Mouse (Mus musculus): ENCODE measurements around the gene Gm27027. TPM values are rescaled to one million over a fixed set of nuclear protein-coding genes. Genes with fewer than 3 reads are reported as not detected.

Gene Gm27027
- polyA plus RNA-seq, 1 experiment from 2014 or later = not detected

GRCm38 (mm10) chr2:93953726-93954125 is 42.4 kb downstream of the Gm27027 start:
- peaks cover 55% of the 10 kb centered on the region for H3K27me3 ChIP-seq
- WGBS = 84% methylated on average over 9 of the region's 9 CpGs
- no peak overlapping the region for H3K27ac ChIP-seq
- no peaks in the 10 kb centered on the region for H3K36me3 ChIP-seq
- peaks cover 37% of the 10 kb centered on the region for H3K4me1 ChIP-seq (replicated peaks)
- H3K4me3 ChIP-seq (replicated peaks) = no peak overlapping the region
- no peak overlapping the region for H3K4me2 ChIP-seq (replicated peaks)
- H3K9ac ChIP-seq (replicated peaks) = no peak overlapping the region
- 0 out of 2 replicates have a peak, but pooled peaks cover 4% of the 10 kb centered on the region for H3K9me3 ChIP-seq
- no peak for ATAC-seq

DNA sequence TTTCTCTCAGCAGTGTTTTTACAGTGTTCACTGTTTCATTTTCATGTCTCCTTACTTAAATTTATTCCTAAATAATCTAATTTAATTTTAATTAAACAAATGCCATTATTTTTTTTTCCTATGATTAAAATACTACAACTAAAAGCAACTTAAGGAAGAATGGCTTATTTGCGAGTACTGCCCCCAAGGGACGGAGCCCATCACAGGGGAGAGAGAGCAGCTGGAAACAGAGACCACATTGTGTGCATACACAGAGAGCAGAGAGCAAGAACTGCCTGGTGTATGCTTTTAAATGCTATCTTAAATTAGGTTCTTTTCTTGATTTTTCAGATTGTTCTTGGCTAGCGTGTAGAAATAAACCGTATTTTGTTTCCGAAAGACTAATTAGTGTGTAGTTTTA is 49.2 kb downstream of the Gm27027 start:
- no peak for ATAC-seq
- Histone ChIP-seq H3K9me3 (peaks cover 10% of the 10 kb centered on the region; the same call in 1 of the 2 replicates), H3K4me2 (replicated peaks) (no peak overlapping the region), H3K4me3 (replicated peaks) (no peak overlapping the region), H3K9ac (replicated peaks) (no peak overlapping the region), H3K27me3 (0 out of 2 replicates have a peak, but pooled peaks cover 4% of the 10 kb centered on the region), H3K27ac (no peak overlapping the region), H3K36me3 (no peaks in the 10 kb centered on the region), H3K4me1 (replicated peaks) (no peaks in the 10 kb centered on the region)
- 73% methylated on average over 5 of the region's 5 CpGs for WGBS

- H3K4me2 ChIP-seq (replicated peaks) = no peak overlapping the region
- no peak overlapping the region for H3K27ac ChIP-seq
- H3K4me3 ChIP-seq (replicated peaks) = no peak overlapping the region
- H3K9ac ChIP-seq (replicated peaks) = no peak overlapping the region
- no peak for ATAC-seq
- H3K27me3 ChIP-seq = no peaks in the 10 kb centered on the region
- H3K4me1 ChIP-seq (replicated peaks) = no peaks in the 10 kb centered on the region
- H3K36me3 ChIP-seq = no peaks in the 10 kb centered on the region
- 97% methylated on average over 4 of the region's 4 CpGs for WGBS
- H3K9me3 ChIP-seq = peaks cover 10% of the 10 kb centered on the region; the same call in 1 of the 2 replicates
These were observed 51.3 kb downstream of the Gm27027 start for GRCm38 (mm10) chr2:93944855-93945254.

- Histone ChIP-seq H3K27me3 (no peaks in the 10 kb centered on the region), H3K4me2 (replicated peaks) (no peak overlapping the region), H3K4me1 (replicated peaks) (no peaks in the 10 kb centered on the region), H3K4me3 (replicated peaks) (no peak overlapping the region), H3K27ac (no peak overlapping the region), H3K36me3 (no peaks in the 10 kb centered on the region), H3K9ac (replicated peaks) (no peak overlapping the region), H3K9me3 (peaks cover 9% of the 10 kb centered on the region; the same call in 1 of the 2 replicates)
- 93% methylated on average over 2 of the region's 2 CpGs for WGBS
- no peak for ATAC-seq
These were observed 52.1 kb downstream of the Gm27027 start for GRCm38 (mm10) chr2:93944099-93944498.

GRCm38 (mm10) chr2:93941670-93942069 is 54.5 kb downstream of the Gm27027 start:
- H3K36me3 ChIP-seq = no peaks in the 10 kb centered on the region
- no peaks in the 10 kb centered on the region for H3K27me3 ChIP-seq
- H3K4me3 ChIP-seq (replicated peaks) = no peak overlapping the region
- 88% methylated on average over 11 of the region's 11 CpGs for WGBS
- no peaks in the 10 kb centered on the region for H3K4me1 ChIP-seq (replicated peaks)
- H3K4me2 ChIP-seq (replicated peaks) = no peak overlapping the region
- no peak for ATAC-seq
- no peak overlapping the region for H3K27ac ChIP-seq
- no peak overlapping the region for H3K9ac ChIP-seq (replicated peaks)
- peaks cover 6% of the 10 kb centered on the region; the same call in 1 of the 2 replicates for H3K9me3 ChIP-seq

DNA sequence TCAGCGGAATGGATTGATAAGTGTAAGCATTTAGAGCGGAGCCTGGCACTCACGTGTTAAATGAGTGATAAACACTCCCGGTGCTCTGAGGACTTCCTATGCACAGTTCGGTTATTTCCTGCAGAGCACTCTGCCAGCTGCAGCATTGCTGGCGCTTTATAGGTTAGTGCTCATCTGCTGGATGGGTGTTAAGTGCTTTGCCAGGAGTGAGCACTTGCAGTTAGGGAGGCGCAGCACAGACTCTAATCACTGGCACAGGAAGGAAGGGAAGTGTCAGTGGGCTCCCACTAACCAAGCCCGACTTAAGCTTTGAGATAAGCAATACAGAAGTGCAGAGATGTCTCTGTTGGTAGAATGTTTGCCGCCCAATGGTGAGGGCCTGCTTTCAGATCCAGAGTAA is 57.6 kb downstream of the Gm27027 start:
- Histone ChIP-seq H3K27ac (no peak overlapping the region), H3K4me1 (replicated peaks) (no peaks in the 10 kb centered on the region), H3K9ac (replicated peaks) (no peak overlapping the region), H3K36me3 (no peaks in the 10 kb centered on the region), H3K9me3 (peaks cover 3% of the 10 kb centered on the region; the same call in 1 of the 2 replicates), H3K4me2 (replicated peaks) (no peak overlapping the region), H3K4me3 (replicated peaks) (no peak overlapping the region), H3K27me3 (no peaks in the 10 kb centered on the region)
- WGBS = 83% methylated on average over 9 of the region's 9 CpGs
- no peak for ATAC-seq

- Histone ChIP-seq H3K4me2 (replicated peaks) (no peak overlapping the region), H3K4me1 (replicated peaks) (no peaks in the 10 kb centered on the region), H3K4me3 (replicated peaks) (no peak overlapping the region), H3K27me3 (no peaks in the 10 kb centered on the region), H3K9ac (replicated peaks) (no peak overlapping the region), H3K36me3 (no peaks in the 10 kb centered on the region), H3K27ac (no peak overlapping the region), H3K9me3 (no peaks in the 10 kb centered on the region)
- ATAC-seq = no peak
- WGBS = 88% methylated on average over 10 of the region's 10 CpGs
These were observed 67.3 kb downstream of the Gm27027 start for GRCm38 (mm10) chr2:93928866-93929265.

DNA sequence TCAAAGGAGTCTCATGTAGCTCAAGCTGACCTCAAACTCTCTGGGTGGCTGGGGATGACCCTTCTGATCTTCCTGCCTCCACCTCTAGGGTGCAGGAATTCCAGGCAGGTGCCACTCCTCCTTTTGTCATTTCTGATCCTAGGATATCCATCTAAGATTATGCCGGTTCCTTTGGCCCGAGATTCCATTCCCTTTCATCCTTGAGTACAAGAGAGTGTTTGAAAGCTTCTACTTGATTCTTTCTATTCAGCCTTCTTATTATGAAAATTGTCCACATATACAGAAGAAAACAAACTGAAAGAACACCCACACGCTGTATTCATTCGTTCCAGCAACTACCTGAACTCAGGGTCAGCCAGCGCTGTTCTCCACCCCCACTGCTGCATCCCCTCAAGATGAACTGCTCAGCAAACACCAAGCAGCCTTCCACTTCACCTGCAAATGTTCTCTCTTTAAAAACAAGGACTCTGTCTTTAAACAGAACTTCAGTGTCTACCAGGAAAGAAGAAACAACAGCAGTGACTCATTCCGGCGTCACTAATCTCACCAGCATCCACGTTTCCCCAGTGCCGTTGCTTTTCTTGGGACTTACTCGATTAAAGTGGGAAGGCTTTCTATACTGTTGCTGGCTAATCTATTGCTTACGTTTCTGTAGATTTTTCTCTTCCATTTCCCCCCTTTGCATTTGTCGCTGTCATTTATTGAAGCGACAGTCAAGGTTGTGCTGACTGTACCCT is 68.3 kb downstream of the Gm27027 start:
- no peak overlapping the region for H3K4me2 ChIP-seq (replicated peaks)
- 71% methylated on average over 13 of the region's 13 CpGs for WGBS
- no peak for ATAC-seq
- H3K36me3 ChIP-seq = no peaks in the 10 kb centered on the region
- no peaks in the 10 kb centered on the region for H3K27me3 ChIP-seq
- H3K4me3 ChIP-seq (replicated peaks) = no peak overlapping the region
- no peaks in the 10 kb centered on the region for H3K9me3 ChIP-seq
- no peak overlapping the region for H3K9ac ChIP-seq (replicated peaks)
- no peaks in the 10 kb centered on the region for H3K4me1 ChIP-seq (replicated peaks)
- H3K27ac ChIP-seq = no peak overlapping the region

- Histone ChIP-seq H3K27me3 (no peaks in the 10 kb centered on the region), H3K9me3 (no peaks in the 10 kb centered on the region), H3K4me1 (replicated peaks) (no peaks in the 10 kb centered on the region), H3K4me3 (replicated peaks) (no peak overlapping the region), H3K9ac (replicated peaks) (no peak overlapping the region), H3K27ac (no peak overlapping the region), H3K36me3 (no peaks in the 10 kb centered on the region), H3K4me2 (replicated peaks) (no peak overlapping the region)
- WGBS = 97% methylated on average over 8 of the region's 8 CpGs
- ATAC-seq = no peak
These were observed 70.0 kb downstream of the Gm27027 start for GRCm38 (mm10) chr2:93926141-93926540.

GRCm38 (mm10) chr2:93919093-93919492 is 77.1 kb downstream of the Gm27027 start:
- 89% methylated on average over 3 of the region's 3 CpGs for WGBS

GRCm38 (mm10) chr2:93913552-93913951 is 82.6 kb downstream of the Gm27027 start:
- Histone ChIP-seq H3K9ac (replicated peaks) (no peak overlapping the region), H3K4me2 (replicated peaks) (no peak overlapping the region), H3K36me3 (no peaks in the 10 kb centered on the region), H3K4me3 (replicated peaks) (no peak overlapping the region), H3K4me1 (replicated peaks) (peaks cover 2% of the 10 kb centered on the region), H3K9me3 (no peaks in the 10 kb centered on the region), H3K27me3 (no peaks in the 10 kb centered on the region), H3K27ac (no peak overlapping the region)
- no peak for ATAC-seq
- WGBS = 91% methylated on average over 2 of the region's 2 CpGs

More at GRCm38 (mm10) chr2:93919093-93919492, 77.1 kb downstream of the Gm27027 start:
- Histone ChIP-seq H3K9ac (replicated peaks) (no peak overlapping the region), H3K4me3 (replicated peaks) (no peak overlapping the region), H3K27ac (no peak overlapping the region), H3K36me3 (no peaks in the 10 kb centered on the region), H3K4me2 (replicated peaks) (no peak overlapping the region), H3K27me3 (no peaks in the 10 kb centered on the region), H3K4me1 (replicated peaks) (no peaks in the 10 kb centered on the region), H3K9me3 (no peaks in the 10 kb centered on the region)
- ATAC-seq = no peak

DNA sequence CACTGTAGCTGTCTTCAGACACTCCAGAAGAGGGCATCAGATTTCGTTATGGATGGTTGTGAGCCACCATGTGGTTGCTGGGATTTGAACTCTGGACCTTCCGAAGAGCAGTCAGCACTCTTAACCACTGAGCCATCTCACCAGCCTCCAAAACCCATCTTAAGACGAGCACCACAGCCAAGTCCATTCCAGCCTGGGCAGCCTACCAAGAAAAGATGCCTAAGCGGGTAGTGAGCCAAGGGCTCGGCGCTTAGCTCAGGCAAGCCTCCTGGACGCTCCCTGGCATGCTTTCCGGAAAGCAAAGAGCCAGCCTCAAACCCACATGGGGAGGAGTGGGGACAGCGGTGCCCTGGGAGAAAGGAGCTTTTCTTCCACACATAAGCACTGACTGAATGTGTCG is 84.2 kb downstream of the Gm27027 start:
- ATAC-seq = no peak
- Histone ChIP-seq H3K36me3 (no peaks in the 10 kb centered on the region), H3K9me3 (no peaks in the 10 kb centered on the region)

GRCm38 (mm10) chr2:93909716-93910115 is 86.4 kb downstream of the Gm27027 start:
- H3K4me1 ChIP-seq (replicated peaks) = peaks cover 25% of the 10 kb centered on the region
- 69% methylated on average over 5 of the region's 5 CpGs for WGBS
- H3K4me2 ChIP-seq (replicated peaks) = no peak overlapping the region
- no peaks in the 10 kb centered on the region for H3K9me3 ChIP-seq
- H3K27ac ChIP-seq = no peak overlapping the region
- H3K36me3 ChIP-seq = no peaks in the 10 kb centered on the region
- no peak overlapping the region for H3K9ac ChIP-seq (replicated peaks)
- no peak overlapping the region for H3K4me3 ChIP-seq (replicated peaks)
- no peak for ATAC-seq
- no peaks in the 10 kb centered on the region for H3K27me3 ChIP-seq

More for the DNA sequence above, 84.2 kb downstream of the Gm27027 start:
- Histone ChIP-seq H3K4me3 (replicated peaks) (no peak overlapping the region), H3K27me3 (no peaks in the 10 kb centered on the region), H3K9ac (replicated peaks) (no peak overlapping the region), H3K4me1 (replicated peaks) (peaks cover 18% of the 10 kb centered on the region), H3K4me2 (replicated peaks) (no peak overlapping the region), H3K27ac (no peak overlapping the region)
- WGBS = 81% methylated on average over 10 of the region's 10 CpGs

Data from midbrain, embryonic 13.5 days (tissue).